Mouse (Mus musculus) lung, adult 10 weeks (tissue): ENCODE data around the gene Gm867. TPM values are rescaled to one million over a fixed set of nuclear protein-coding genes. Genes with fewer than 3 reads are reported as not detected.

Experiments
- polyA plus RNA-seq: library from polyadenylated mRNA; stranded (reverse); fragments of 350-450 nt; fragmentation: Illumina TruSeq; extraction: RNeasy Lipid Tissue Mini Kit (QIAGEN cat#74804); gene quantifications from one replicate; pipeline ENCODE4 v1.2.3, GENCODE M21; 2014; ENCODE audit warnings: low read depth, low replicate concordance; ENCODE audit not compliant: insufficient read depth

Gene Gm867
- 13.9 TPM for polyA plus RNA-seq

GRCm38 (mm10) chr10:75940520-75940919, at the start of gene Gm867:
TSS of gene Gm867 (minus strand) at chr10:75940672.

GRCm38 (mm10) chr10:75954381-75954811, 13.9 kb upstream of the Gm867 start, which contains the start of gene Gm5134:
TSS of gene Gm5134 (plus strand) at chr10:75954514.

GRCm38 (mm10) chr10:75942736-75943477, 2.4 kb upstream of the Gm867 start, which contains the start of gene Vpreb3:
TSS of gene Vpreb3 (plus strand) at chr10:75943057.

GRCm38 (mm10) chr10:75935680-75936541, 4.6 kb downstream of the Gm867 start, which contains the start of gene Mmp11:
TSS of gene Mmp11 (minus strand) at chr10:75936496.

GRCm38 (mm10) chr10:75932891-75933290, 7.6 kb downstream of the Gm867 start, which contains the start of gene Chchd10:
TSS of gene Chchd10 (plus strand) at chr10:75933130.

GRCm38 (mm10) chr10:75921026-75921725, 19.3 kb downstream of the Gm867 start, which contains the start of gene Smarcb1:
TSS of gene Smarcb1 (minus strand) at chr10:75921617.

GRCm38 (mm10) chr10:75893089-75893750, 47.3 kb downstream of the Gm867 start, which contains the start of gene Derl3:
TSS of gene Derl3 (plus strand) at chr10:75893413.

Other genes starting within 250 kb of the Gm867 start
- 11.5 TPM for gene Cabin1, start 176.3 kb downstream of the Gm867 start, polyA plus RNA-seq
- gene Ddt, start 167.3 kb downstream of the Gm867 start, polyA plus RNA-seq = 109 TPM
- not detected for gene Gm20441, start 159.7 kb downstream of the Gm867 start, polyA plus RNA-seq
- gene Gstt3, start 159.3 kb downstream of the Gm867 start, polyA plus RNA-seq = 31.9 TPM
- 119 TPM for gene Gstt1, start 142.1 kb downstream of the Gm867 start, polyA plus RNA-seq
- gene Gstt4, start 118.1 kb downstream of the Gm867 start, polyA plus RNA-seq = not detected
- 32.5 TPM for gene Gstt2, start 103.2 kb downstream of the Gm867 start, polyA plus RNA-seq
- 126 TPM for gene Mif, start 80.4 kb downstream of the Gm867 start, polyA plus RNA-seq
- gene Derl3, start 47.3 kb downstream of the Gm867 start, polyA plus RNA-seq = 3.0 TPM
- gene Smarcb1, start 19.1 kb downstream of the Gm867 start, polyA plus RNA-seq = 48.8 TPM
- gene Chchd10, start 7.5 kb downstream of the Gm867 start, polyA plus RNA-seq = 224 TPM
- 22.1 TPM for gene Mmp11, start 4.2 kb downstream of the Gm867 start, polyA plus RNA-seq
- gene Vpreb3, start 2.4 kb upstream of the Gm867 start, polyA plus RNA-seq = 44.9 TPM
- gene Gm5134, start 13.8 kb upstream of the Gm867 start, polyA plus RNA-seq = not detected
- 2.9 TPM for gene Zfp280b, start 92.0 kb upstream of the Gm867 start, polyA plus RNA-seq
- not detected for gene Slc5a4b, start 170.3 kb upstream of the Gm867 start, polyA plus RNA-seq
- gene Slc5a4a, start 206.8 kb upstream of the Gm867 start, polyA plus RNA-seq = not detected